Mouse (Mus musculus): ENCODE results near the gene Tpst1. TPM values are rescaled to one million over a fixed set of nuclear protein-coding genes. Genes with fewer than 3 reads are reported as not detected.
A peak's percentile ranks its signal among the peaks of the same experiment; 100 is the strongest.
"Not testable (repeated sequence)": the region's sequence is repeated elsewhere in the genome, so short reads cannot be mapped to it uniquely, and the experiment has no call there.

Gene Tpst1
- polyA plus RNA-seq (2016; fragmentation: Nextera tagmentation; extraction: Ambion mirVana) = 65.4 and 65.6 TPM in 2 replicates

DNA sequence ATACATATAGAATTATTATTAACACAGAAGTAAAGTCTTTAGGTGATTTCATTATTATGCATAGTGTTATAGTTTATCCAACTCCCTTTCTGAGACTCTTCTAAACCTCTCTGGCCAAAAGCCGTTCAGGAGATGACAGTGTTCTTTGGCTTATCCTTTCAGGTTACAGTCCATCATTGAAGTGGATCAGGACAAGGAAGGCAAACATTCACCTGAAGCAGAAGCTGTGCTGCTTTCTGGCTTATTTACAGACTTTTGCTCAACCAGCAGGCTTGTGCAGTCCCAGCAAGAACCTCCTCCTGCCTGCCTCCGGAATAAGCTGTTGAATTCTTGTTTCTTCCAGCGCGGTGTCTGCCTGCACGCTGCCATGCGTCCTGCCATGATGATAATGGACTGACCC lies at the start of gene Tpst1:
Gene Tpst1 (plus strand): TSS at position 301 of the 400 bp plus-strand sequence.
- Histone ChIP-seq H3K4me3 (no peak within 1 kb of the TSS), H3K27me3 (ENCODE audit: low read depth, poor library complexity, severe bottlenecking) (peaks cover 6% of the 10 kb centered on the region; the same call in 1 of the 2 replicates), H3K4me1 (no peaks in the 10 kb centered on the region), H3K36me3 (no peaks in the 10 kb centered on the region), H3K27ac (no peak within 1 kb of the TSS), H3K9me3 (replicated peaks) (no peaks in the 10 kb centered on the region)
- WGBS = 90% methylated on average over 6 of the region's 6 CpGs
- no peak for DNase-seq (ENCODE audit: low spot score)

DNA sequence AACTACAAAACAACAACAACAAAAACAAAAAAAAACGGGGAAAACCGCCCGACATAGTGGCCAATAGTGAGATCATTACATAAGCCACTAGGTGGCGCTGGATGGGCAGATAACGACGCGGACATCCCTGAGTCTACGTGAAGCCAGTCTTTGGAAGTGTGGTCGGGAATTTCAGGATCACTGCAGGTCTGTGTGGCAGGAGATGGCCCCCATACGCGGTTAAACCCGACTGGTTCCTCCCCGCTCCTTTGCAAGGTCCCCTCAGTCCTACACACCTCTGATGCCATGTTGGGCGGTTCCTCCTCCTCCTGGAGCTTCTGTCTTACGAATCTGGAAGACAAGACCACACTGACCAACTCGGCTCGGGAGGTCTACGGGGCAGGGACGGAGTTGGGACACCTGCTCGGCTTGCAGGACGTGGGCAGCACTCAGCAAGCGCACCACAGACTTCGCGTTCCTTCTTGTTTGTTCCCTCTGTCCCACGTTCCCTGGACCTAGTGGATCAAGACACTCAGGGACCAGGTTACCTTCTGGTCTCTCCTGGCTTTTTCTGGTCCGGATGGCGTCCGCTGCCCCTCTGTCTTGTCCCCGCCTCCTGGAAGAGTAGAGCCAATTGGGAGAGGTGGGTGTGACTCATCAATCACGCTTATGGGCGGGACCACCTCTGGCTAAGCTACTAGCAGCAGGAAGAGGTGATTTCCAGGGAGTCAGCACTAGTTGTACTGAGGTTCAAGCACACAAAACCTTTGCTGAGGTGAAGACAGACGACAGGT lies 49.2 kb upstream of the Tpst1 start:
- Histone ChIP-seq H3K9me3 (replicated peaks) (no peaks in the 10 kb centered on the region), H3K27ac (peak overlapping the region; percentile 53), H3K4me1 (peaks cover 30% of the 10 kb centered on the region), H3K27me3 (ENCODE audit: low read depth, poor library complexity, severe bottlenecking) (no peaks in the 10 kb centered on the region), H3K4me3 (peak overlapping the region; percentile 54), H3K36me3 (no peaks in the 10 kb centered on the region)
- under 1% methylated on average over 32 of the region's 32 CpGs for WGBS
- DNase-seq (ENCODE audit: low spot score) = peak; percentile 84

DNA sequence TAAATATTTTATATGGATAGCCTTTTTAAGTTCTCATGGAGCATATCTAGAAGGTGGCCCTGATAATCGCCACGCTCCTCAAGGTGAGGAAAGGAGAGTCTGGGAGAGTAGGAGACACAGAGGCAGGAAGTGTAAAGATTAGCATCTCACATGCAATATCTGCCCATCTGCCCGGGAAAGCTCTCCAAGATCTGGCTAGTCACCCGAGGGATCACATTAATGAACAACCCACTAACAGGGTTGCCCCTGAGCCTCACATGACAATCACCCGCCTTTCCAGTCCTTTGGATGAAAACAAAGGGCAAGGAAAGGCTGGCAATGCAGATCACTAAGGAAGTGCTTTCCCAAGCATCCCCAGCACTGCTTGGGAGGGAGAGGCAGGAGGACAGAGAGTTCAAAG lies 46.0 kb upstream of the Tpst1 start:
- DNase-seq (ENCODE audit: low spot score) = no peak
- no peaks in the 10 kb centered on the region for H3K27me3 ChIP-seq (ENCODE audit: low read depth, poor library complexity, severe bottlenecking)
- 80% methylated on average over 5 of the region's 5 CpGs for WGBS
- peaks cover 9% of the 10 kb centered on the region; the same call in 1 of the 2 replicates for H3K36me3 ChIP-seq
- no peak overlapping the region for H3K4me3 ChIP-seq
- H3K27ac ChIP-seq = no peak overlapping the region
- H3K4me1 ChIP-seq = peaks cover 20% of the 10 kb centered on the region
- no peaks in the 10 kb centered on the region for H3K9me3 ChIP-seq (replicated peaks)

DNA sequence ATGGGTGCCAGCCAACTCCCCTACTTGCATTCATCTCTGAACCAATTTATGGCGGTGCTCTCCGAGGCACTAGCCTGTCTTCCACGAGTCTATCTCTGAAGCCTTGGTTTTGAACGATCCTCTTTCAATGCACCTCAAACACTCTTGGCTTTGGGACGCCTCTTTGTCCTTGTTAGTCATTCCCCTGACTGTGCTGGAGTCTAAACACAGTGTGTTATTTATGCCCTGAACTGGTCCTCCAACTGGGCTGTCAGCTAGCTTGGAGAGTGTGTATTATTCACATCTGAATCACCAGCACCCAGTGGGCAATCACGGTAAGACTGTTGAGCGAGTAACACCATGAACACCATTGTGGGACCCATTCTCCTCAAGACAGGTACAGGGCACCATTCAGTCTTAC lies 45.4 kb upstream of the Tpst1 start:
- Histone ChIP-seq H3K4me3 (no peak overlapping the region), H3K36me3 (peaks cover 9% of the 10 kb centered on the region; the same call in 1 of the 2 replicates), H3K9me3 (replicated peaks) (no peaks in the 10 kb centered on the region), H3K4me1 (peaks cover 17% of the 10 kb centered on the region), H3K27ac (no peak overlapping the region), H3K27me3 (ENCODE audit: low read depth, poor library complexity, severe bottlenecking) (no peaks in the 10 kb centered on the region)
- WGBS = 86% methylated on average over 7 of the region's 7 CpGs
- DNase-seq (ENCODE audit: low spot score) = no peak

DNA sequence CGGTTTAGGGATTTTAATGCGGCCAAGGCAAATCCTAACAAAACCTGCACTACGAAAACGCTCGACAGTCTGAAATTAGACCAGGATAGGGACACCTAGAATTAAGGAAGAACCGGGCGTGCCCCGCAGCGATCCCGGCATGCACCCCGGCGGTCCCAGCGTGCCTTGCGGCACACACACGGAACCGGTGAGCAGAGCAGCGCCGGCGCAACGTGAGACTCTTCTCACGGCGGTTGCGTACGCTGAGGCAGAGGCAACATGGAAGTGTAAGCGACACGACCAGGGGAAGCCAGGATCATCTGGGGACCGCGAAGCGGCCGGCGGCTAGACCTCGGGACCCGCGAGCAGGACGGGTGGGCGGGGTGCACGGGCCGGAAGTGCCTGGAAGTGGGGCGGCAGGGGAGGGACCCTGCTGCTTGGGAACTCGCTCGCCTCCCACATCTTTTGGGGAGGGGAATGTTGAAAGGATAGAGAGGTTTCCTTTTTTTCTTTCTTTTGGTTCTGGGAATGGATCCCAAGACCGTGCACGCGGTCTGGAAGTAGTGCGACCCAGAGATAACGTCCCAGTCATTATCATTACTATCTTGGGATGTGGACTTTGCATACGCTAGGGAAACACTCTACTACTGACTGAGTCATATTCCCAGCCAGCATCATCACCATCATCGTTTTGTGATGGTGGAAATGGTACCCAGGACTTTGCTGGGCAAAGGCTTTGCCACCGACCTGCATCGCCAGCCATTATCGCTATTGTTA lies 43.8 kb upstream of the Tpst1 start, which contains the start of the genes Asl and Crcp:
Gene Asl (minus strand): TSS at position 106 of the 756 bp plus-strand sequence.
Gene Crcp (plus strand): TSS at position 149 of the 756 bp plus-strand sequence.
- Histone ChIP-seq H3K4me1 (peaks cover 12% of the 10 kb centered on the region), H3K36me3 (peaks cover 9% of the 10 kb centered on the region; the same call in 1 of the 2 replicates), H3K9me3 (replicated peaks) (no peaks in the 10 kb centered on the region), H3K4me3 (peak within 1 kb of the TSS; percentile 74), H3K27me3 (ENCODE audit: low read depth, poor library complexity, severe bottlenecking) (no peaks in the 10 kb centered on the region), H3K27ac (peak within 1 kb of the TSS; percentile 93)
- WGBS = 2% methylated on average over 51 of the region's 51 CpGs
- DNase-seq (ENCODE audit: low spot score) = peak; percentile 87

DNA sequence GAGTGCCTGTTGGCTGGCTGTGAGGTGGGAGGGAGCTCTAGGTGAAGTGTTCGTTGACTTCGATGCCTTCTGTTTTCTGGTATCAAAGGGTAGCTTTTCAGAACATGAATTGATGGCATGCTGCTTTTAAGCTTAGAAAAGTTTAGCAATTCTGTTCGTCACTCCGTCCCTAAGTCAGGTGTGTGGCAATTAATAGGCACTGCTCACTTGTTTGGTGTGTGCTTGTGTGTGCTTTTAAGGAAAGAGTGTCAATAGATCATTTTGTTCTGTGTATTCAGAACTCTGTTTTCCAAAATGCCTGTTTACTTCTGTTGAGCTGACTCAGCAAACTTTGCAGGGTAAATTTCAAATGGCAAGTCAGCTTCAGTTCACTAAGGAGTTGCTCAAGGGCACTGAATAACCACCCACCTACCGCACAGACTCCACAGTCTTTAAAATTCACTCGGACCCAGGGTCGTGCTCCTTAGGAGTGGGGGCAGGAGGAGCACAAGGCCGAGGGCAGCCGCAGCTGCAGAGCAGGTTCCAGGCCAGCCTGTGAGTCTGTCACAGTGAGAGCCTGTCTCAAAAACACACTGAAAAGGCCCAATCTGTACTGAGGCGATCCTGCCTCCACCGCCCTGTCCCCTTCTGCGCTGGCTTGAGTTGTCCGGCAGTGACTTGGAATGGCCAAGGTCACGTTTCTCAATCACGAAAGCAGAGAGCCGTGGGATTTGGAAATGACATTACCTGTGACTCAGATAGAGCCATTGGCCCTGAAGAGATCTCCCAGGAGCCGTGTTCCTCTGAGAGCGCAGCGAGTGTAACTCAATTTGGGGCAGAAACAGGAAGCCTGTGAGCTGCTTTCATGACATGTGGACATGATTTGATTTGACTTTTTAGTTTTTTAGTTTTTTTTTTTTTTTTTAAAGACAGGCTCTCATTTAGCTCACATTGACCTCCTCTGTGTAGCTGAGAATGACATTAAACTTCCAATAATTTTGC lies 41.4 kb upstream of the Tpst1 start:
- peaks cover 9% of the 10 kb centered on the region; the same call in 1 of the 2 replicates for H3K4me1 ChIP-seq
- H3K36me3 ChIP-seq = peaks cover 29% of the 10 kb centered on the region
- WGBS = 95% methylated on average over 19 of the region's 19 CpGs
- DNase-seq (ENCODE audit: low spot score) = no peak
- no peaks in the 10 kb centered on the region for H3K27me3 ChIP-seq (ENCODE audit: low read depth, poor library complexity, severe bottlenecking)
- H3K9me3 ChIP-seq (replicated peaks) = no peaks in the 10 kb centered on the region
- H3K4me3 ChIP-seq = no peak overlapping the region
- H3K27ac ChIP-seq = no peak overlapping the region

DNA sequence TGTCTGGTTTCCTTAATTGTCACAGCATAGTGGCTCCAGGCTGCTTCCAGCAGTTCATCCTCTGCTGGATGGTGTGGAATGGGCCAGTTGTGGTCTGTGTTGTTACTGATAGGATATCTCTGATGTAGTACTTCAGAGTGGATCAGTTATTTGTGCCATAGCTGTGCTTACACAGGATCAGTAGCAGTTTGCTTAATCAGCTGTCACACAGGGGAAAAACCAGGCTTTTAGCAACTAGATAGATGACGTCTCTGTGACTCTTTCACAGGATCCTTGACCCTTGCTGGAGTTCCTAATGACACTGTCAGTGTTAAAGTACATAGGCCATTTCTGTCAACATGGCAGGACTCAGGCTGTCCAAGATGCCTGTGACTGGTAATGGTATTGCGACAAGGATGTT lies 39.3 kb upstream of the Tpst1 start:
- no peaks in the 10 kb centered on the region for H3K27me3 ChIP-seq (ENCODE audit: low read depth, poor library complexity, severe bottlenecking)
- H3K27ac ChIP-seq = no peak overlapping the region
- no peak overlapping the region for H3K4me3 ChIP-seq
- no peaks in the 10 kb centered on the region for H3K9me3 ChIP-seq (replicated peaks)
- H3K36me3 ChIP-seq = peaks cover 43% of the 10 kb centered on the region
- DNase-seq (ENCODE audit: low spot score) = no peak
- WGBS = 76% methylated on average over 2 of the region's 2 CpGs
- peaks cover 9% of the 10 kb centered on the region; the same call in 1 of the 2 replicates for H3K4me1 ChIP-seq

DNA sequence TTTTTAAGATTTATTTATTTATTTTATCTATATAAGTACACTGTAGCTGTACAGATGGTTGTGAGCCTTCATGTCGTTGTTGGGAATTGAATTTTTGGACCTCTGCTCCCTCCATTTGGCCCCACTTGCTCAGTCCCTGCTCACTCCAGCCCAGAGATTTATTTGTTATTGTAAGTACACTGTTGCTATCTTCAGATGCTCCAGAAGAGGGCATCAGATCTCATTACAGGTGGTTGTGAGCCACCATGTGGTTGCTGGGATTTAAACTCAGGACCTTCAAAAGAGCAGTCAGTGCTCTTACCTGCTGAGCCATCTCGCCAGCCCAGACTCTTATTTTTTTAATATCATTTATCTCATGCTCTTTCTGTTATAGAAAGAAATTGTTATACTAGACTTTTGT lies 36.8 kb upstream of the Tpst1 start:
- not testable (repeated sequence) for DNase-seq (ENCODE audit: low spot score); H3K4me3 ChIP-seq; H3K9me3 ChIP-seq (replicated peaks); H3K27ac ChIP-seq; H3K27me3 ChIP-seq (ENCODE audit: low read depth, poor library complexity, severe bottlenecking); H3K4me1 ChIP-seq
- WGBS = 60% methylated on average over 2 of the region's 2 CpGs
- peaks cover 59% of the 10 kb centered on the region for H3K36me3 ChIP-seq

DNA sequence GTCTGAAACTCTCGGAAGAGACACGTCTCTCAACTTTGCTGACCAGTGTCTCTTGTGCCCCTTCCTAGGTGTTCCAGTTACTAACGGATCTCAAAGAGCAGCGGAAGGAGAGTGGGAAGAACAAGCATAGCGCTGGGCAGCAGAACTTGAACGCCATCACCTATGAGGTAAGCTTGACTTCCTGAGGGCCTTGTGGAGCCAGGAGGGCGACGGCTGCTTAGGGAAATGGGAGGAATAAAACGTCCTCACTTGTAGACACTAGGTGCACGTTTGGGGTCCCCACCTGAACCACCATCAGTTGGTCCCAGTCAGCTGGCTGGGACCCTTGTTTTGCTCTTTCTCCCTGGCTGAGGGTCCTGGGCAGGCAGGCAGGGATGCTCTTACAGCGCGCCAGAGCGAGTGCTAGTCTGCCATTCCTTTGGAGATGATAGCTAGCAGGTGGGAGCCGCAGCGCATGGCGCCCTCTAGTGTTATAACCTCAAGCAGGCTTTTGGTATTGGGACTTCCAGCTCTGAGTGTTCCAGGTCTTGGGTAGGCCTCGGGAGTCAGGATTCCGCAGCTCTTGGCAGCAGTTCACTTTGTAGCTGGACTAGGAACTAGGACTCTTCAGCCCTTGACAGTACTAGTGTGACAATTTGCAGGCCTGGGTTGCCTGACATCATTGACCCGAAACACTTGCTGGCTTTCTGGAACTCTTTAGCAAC lies 35.2 kb upstream of the Tpst1 start:
- Histone ChIP-seq H3K27me3 (ENCODE audit: low read depth, poor library complexity, severe bottlenecking) (no peaks in the 10 kb centered on the region), H3K27ac (no peak overlapping the region), H3K9me3 (replicated peaks) (no peaks in the 10 kb centered on the region), H3K4me3 (no peak overlapping the region), H3K4me1 (no peaks in the 10 kb centered on the region), H3K36me3 (peaks cover 70% of the 10 kb centered on the region)
- DNase-seq (ENCODE audit: low spot score) = peak; percentile 66
- WGBS = 68% methylated on average over 19 of the region's 19 CpGs

DNA sequence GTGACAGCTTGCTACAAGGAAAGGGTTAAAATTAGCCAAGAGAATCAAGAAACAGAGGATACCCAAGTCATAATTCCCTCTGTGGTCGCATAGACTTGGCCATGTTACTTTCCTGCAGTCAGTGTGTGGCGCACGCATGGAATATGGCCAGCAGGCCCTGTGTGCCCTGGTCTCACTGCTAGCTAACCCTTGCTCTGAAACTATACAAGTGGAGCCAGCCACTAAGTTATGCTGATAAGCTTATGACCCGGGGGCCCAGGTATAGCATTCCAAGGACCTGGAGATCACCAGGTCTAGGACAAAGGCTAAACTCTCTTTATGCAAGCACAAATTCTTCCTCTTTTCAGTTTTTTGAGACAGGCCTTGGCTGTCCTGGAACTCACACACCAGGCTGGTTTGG lies 32.3 kb upstream of the Tpst1 start:
- peaks cover 86% of the 10 kb centered on the region for H3K36me3 ChIP-seq
- WGBS = 94% methylated on average over 4 of the region's 4 CpGs

DNA sequence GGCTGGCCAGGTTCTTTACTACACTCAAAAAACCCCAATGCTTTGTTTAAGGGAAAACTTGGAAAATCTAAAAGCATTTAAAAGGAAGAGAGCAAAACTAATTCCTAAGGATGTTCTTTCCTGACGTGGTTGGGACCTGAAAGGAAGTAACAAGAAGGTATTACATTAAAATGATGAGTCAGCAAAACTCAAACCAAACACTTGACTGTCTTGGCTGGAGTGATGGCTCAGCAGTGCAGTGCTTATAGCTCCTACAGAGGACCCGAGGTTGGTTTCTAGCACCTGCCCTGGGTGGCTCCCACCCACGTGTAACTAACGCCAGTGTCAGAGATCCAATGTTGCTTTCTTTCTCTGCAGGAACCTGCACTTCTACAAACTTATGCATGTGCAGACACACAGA lies 31.9 kb upstream of the Tpst1 start:
- Histone ChIP-seq H3K4me1 (no peaks in the 10 kb centered on the region), H3K4me3 (no peak overlapping the region), H3K27me3 (ENCODE audit: low read depth, poor library complexity, severe bottlenecking) (no peaks in the 10 kb centered on the region), H3K27ac (no peak overlapping the region), H3K36me3 (peaks cover 86% of the 10 kb centered on the region), H3K9me3 (replicated peaks) (no peaks in the 10 kb centered on the region)
- 91% methylated on average over 4 of the region's 4 CpGs for WGBS
- DNase-seq (ENCODE audit: low spot score) = no peak

More for the DNA sequence above, 32.3 kb upstream of the Tpst1 start:
- H3K9me3 ChIP-seq (replicated peaks) = no peaks in the 10 kb centered on the region
- DNase-seq (ENCODE audit: low spot score) = no peak
- no peak overlapping the region for H3K27ac ChIP-seq
- H3K4me1 ChIP-seq = no peaks in the 10 kb centered on the region
- H3K27me3 ChIP-seq (ENCODE audit: low read depth, poor library complexity, severe bottlenecking) = no peaks in the 10 kb centered on the region
- H3K4me3 ChIP-seq = no peak overlapping the region

DNA sequence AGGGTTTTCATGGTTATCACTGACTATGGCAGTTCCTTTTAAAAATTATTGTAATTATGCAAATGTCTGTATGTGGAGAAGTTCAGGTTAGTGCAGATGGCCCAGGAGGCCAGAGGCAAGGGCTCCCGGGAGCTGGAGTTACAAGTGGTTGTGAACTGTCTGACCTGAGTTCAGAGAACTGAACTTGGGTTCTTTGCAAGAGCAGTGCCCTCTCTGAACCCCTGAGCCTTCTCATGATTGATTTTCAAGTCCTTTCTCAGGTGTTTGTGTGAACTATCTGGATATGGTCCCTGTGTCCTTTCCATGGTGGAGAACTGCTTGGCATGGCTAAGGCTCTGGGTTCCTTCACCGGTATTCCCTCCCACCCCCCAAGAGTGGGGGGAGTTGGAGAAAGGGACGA lies 29.4 kb upstream of the Tpst1 start:
- no peak overlapping the region for H3K27ac ChIP-seq
- no peak overlapping the region for H3K4me3 ChIP-seq
- H3K9me3 ChIP-seq (replicated peaks) = no peaks in the 10 kb centered on the region
- WGBS = 92% methylated on average over 3 of the region's 3 CpGs
- H3K36me3 ChIP-seq = peaks cover 89% of the 10 kb centered on the region
- DNase-seq (ENCODE audit: low spot score) = no peak
- H3K27me3 ChIP-seq (ENCODE audit: low read depth, poor library complexity, severe bottlenecking) = no peaks in the 10 kb centered on the region
- no peaks in the 10 kb centered on the region for H3K4me1 ChIP-seq

Measured in limb, embryonic 10.5 days (tissue).